ENCODE assay signal across 9 mouse cellular contexts in the genomic region with DNA sequence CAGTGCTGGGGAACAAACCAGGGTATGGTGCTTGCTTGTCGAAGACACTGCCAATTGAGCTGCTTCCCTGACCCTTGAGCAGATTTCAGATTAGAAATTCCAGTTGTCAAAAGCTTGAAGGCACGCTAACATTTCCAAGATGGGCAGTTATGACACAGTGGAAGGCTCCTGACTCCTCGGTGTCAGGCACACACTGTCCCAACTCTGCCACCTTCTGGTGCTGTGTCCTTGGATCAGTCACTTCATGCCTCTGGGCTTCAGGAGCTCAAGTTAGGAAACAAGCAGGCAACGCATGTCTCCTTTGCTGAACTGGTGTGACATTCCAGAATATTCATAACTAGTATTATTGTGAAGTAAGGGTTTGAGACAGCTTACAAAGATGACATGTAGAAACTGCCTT. TPM values are rescaled to one million over a fixed set of nuclear protein-coding genes. Genes with fewer than 3 reads are reported as not detected.
A peak's percentile ranks its signal among the peaks of the same experiment; 100 is the strongest.
DNase-seq lines count a peak whose midpoint lies in the region; ATAC-seq and TF ChIP-seq lines count a peak whose summit lies in the region.
"Had no signal": no experiment of that assay in that cellular context is flagged by ENCODE, and none has a peak within 500 bp of the region (broad histone marks: within the 10 kb centered on the region; RNA-seq: fewer than 3 reads in every experiment).

No protein-coding gene starts in this region.

- no peak overlapping the region for H3K27ac ChIP-seq in layer of hippocampus, adult 2 months
- H3K27ac ChIP-seq in forebrain, embryonic 12.5 days: no peak overlapping the region
- H3K27ac ChIP-seq: hindbrain, embryonic 15.5 days had no signal

- H3K4me3 ChIP-seq in layer of hippocampus, adult 2 months: no peak overlapping the region
- no peak overlapping the region for H3K4me3 ChIP-seq in forebrain, embryonic 12.5 days (replicated peaks)
- H3K4me3 ChIP-seq: hindbrain, embryonic 15.5 days had no signal

- no peak overlapping the region for H3K9ac ChIP-seq in forebrain, embryonic 12.5 days
- H3K9ac ChIP-seq: hindbrain, embryonic 15.5 days had no signal

- TF ChIP-seq CTCF in layer of hippocampus, adult 2 months (conservative IDR thresholded peaks at IDR 0.05): peak; percentile 45

- H3K4me1 ChIP-seq in forebrain, embryonic 12.5 days: peaks cover 10% of the 10 kb centered on the region

- peak; percentile 26 to 53; a peak in 1 of 4 replicates for ATAC-seq in hematopoietic stem cell, adult 5-6 weeks (replicated peaks in 1 of 2; ENCODE audit: insufficient read depth in 1 of 2, low FRiP score in 2 of 2, low TSS enrichment in 1 of 2, low read depth in 1 of 2, poor library complexity in 2 of 2, severe bottlenecking in 2 of 2)
- no peak for ATAC-seq in forebrain, embryonic 12.5 days (ENCODE audit: low FRiP score)

- no peak for DNase-seq in layer of hippocampus, adult 2 months (ENCODE audit: low spot score in 2 of 2)
- DNase-seq in layer of hippocampus, postnatal 25 days (ENCODE audit: extremely low spot score in 1 of 2, low spot score in 1 of 2): no peak
- peak; percentile 56 for DNase-seq in adrenal gland, postnatal 14 days
- DNase-seq in lung, postnatal 36 days: peak; percentile 88
- DNase-seq in frontal cortex, adult 2 months (ENCODE audit: extremely low spot score in 1 of 2, low spot score in 1 of 2): no peak
- no peak for DNase-seq in retina, embryonic 14.5 days (ENCODE audit: low spot score)

- no peak overlapping the region for H3K4me2 ChIP-seq in forebrain, embryonic 12.5 days
- H3K4me2 ChIP-seq: hindbrain, embryonic 15.5 days had no signal

- H3K9me3 ChIP-seq in forebrain, embryonic 12.5 days: no peaks in the 10 kb centered on the region
- H3K9me3 ChIP-seq: hindbrain, embryonic 15.5 days had no signal

- no peaks in the 10 kb centered on the region for H3K36me3 ChIP-seq in forebrain, embryonic 12.5 days (replicated peaks)
- H3K36me3 ChIP-seq: hindbrain, embryonic 15.5 days had no signal

- WGBS in forebrain, embryonic 12.5 days: 67% methylated on average over 4 of the region's 4 CpGs

- peaks cover 3% of the 10 kb centered on the region; the same call in 1 of the 2 replicates for H3K27me3 ChIP-seq in forebrain, embryonic 12.5 days
- H3K27me3 ChIP-seq: hindbrain, embryonic 15.5 days had no signal

RNA-seq across cellular contexts. Expression of a gene that starts 39.7 kb away (rescaled TPM):
- total RNA-seq in layer of hippocampus, adult 2 months (2021): 100 to 1,000 TPM; 208 to 222 TPM
- total RNA-seq in layer of hippocampus, postnatal 25 days (2021): 100 to 1,000 TPM; 222 to 223 TPM
- 378 and 379 TPM in 2 replicates for total RNA-seq in adrenal gland, postnatal 14 days (2021)
- 191 and 266 TPM in 2 replicates for total RNA-seq in hematopoietic stem cell, adult 5-6 weeks (2017)
- 229 and 243 TPM in 2 replicates for polyA plus RNA-seq in frontal cortex, adult 2 months (2012; rRNA removed)
- 212 and 215 TPM in 2 replicates for polyA plus RNA-seq in forebrain, embryonic 12.5 days (2016; fragmentation: Nextera tagmentation; extraction: Ambion mirVana)

Comparison
In these comparisons a context has a peak if more than half of its experiments do, and no peak if none do; other contexts are left out.
1. DNase-seq: peak in adrenal gland, postnatal 14 days (single experiment) and lung, postnatal 36 days (single experiment); none in layer of hippocampus, adult 2 months (0 of 2), layer of hippocampus, postnatal 25 days (0 of 2), frontal cortex, adult 2 months (0 of 2) and retina, embryonic 14.5 days (single experiment).